Mouse (Mus musculus): ENCODE measurements around the gene Adamts16. TPM values are rescaled to one million over a fixed set of nuclear protein-coding genes. Genes with fewer than 3 reads are reported as not detected.

Gene Adamts16
- polyA plus RNA-seq, 1 experiment, result 0.04 TPM

- TF ChIP-seq POLR2A (IDR thresholded peaks at IDR 0.05; ENCODE audit: borderline replicate concordance, extremely low read depth, low read depth, low read length) (no peak), CTCF (IDR thresholded peaks at IDR 0.05; ENCODE audit: insufficient read depth, low read length) (no peak)
- Histone ChIP-seq H3K4me3 (replicated peaks; ENCODE audit: extremely low read depth, low read depth, low read length) (no peak overlapping the region), H3K4me1 (ENCODE audit: control insufficient read depth, insufficient read depth, low read length) (no peaks in the 10 kb centered on the region)
- 72% methylated on average over 3 of the region's 3 CpGs for WGBS
- no peak for DNase-seq
Measured at GRCm38 (mm10) chr13:70871049-70871448, 29.4 kb upstream of the Adamts16 start.

GRCm38 (mm10) chr13:70866971-70867625, 25.5 kb upstream of the Adamts16 start:
- TF ChIP-seq POLR2A (IDR thresholded peaks at IDR 0.05; ENCODE audit: borderline replicate concordance, extremely low read depth, low read depth, low read length), result no peak
- TF ChIP-seq CTCF (IDR thresholded peaks at IDR 0.05; ENCODE audit: insufficient read depth, low read length), result no peak
- Histone ChIP-seq H3K4me1 (ENCODE audit: control insufficient read depth, insufficient read depth, low read length) (no peaks in the 10 kb centered on the region), H3K4me3 (replicated peaks; ENCODE audit: extremely low read depth, low read depth, low read length) (no peak overlapping the region)
- DNase-seq, result no peak
- 87% methylated on average over 11 of the region's 11 CpGs for WGBS

- TF ChIP-seq POLR2A (IDR thresholded peaks at IDR 0.05; ENCODE audit: borderline replicate concordance, extremely low read depth, low read depth, low read length) (no peak), CTCF (IDR thresholded peaks at IDR 0.05; ENCODE audit: insufficient read depth, low read length) (no peak)
- no peaks in the 10 kb centered on the region for H3K4me1 ChIP-seq (ENCODE audit: control insufficient read depth, insufficient read depth, low read length)
- 81% methylated on average over 5 of the region's 5 CpGs for WGBS
- no peak overlapping the region for H3K4me3 ChIP-seq (replicated peaks; ENCODE audit: extremely low read depth, low read depth, low read length)
- no peak for DNase-seq
Measured at GRCm38 (mm10) chr13:70865867-70866266, 24.3 kb upstream of the Adamts16 start.

GRCm38 (mm10) chr13:70862162-70862908, 20.7 kb upstream of the Adamts16 start:
- 48% methylated on average over 6 of the region's 8 CpGs for WGBS
- no peak overlapping the region for H3K4me3 ChIP-seq (replicated peaks; ENCODE audit: extremely low read depth, low read depth, low read length)
- TF ChIP-seq CTCF (IDR thresholded peaks at IDR 0.05; ENCODE audit: insufficient read depth, low read length) (no peak), POLR2A (IDR thresholded peaks at IDR 0.05; ENCODE audit: borderline replicate concordance, extremely low read depth, low read depth, low read length) (no peak)
- no peak for DNase-seq
- H3K4me1 ChIP-seq (ENCODE audit: control insufficient read depth, insufficient read depth, low read length), result no peaks in the 10 kb centered on the region

GRCm38 (mm10) chr13:70853601-70854000, 12.0 kb upstream of the Adamts16 start:
- Histone ChIP-seq H3K4me3 (replicated peaks; ENCODE audit: extremely low read depth, low read depth, low read length) (no peak overlapping the region), H3K4me1 (ENCODE audit: control insufficient read depth, insufficient read depth, low read length) (no peaks in the 10 kb centered on the region)
- no peak for DNase-seq
- TF ChIP-seq CTCF (IDR thresholded peaks at IDR 0.05; ENCODE audit: insufficient read depth, low read length) (no peak), POLR2A (IDR thresholded peaks at IDR 0.05; ENCODE audit: borderline replicate concordance, extremely low read depth, low read depth, low read length) (no peak)

GRCm38 (mm10) chr13:70846933-70847332, 5.3 kb upstream of the Adamts16 start:
- no peak for TF ChIP-seq POLR2A (IDR thresholded peaks at IDR 0.05; ENCODE audit: borderline replicate concordance, extremely low read depth, low read depth, low read length)
- TF ChIP-seq CTCF (IDR thresholded peaks at IDR 0.05; ENCODE audit: insufficient read depth, low read length), result no peak
- DNase-seq, result no peak
- H3K4me3 ChIP-seq (replicated peaks; ENCODE audit: extremely low read depth, low read depth, low read length), result no peak overlapping the region
- WGBS, result 43% methylated on average over 2 of the region's 2 CpGs
- no peaks in the 10 kb centered on the region for H3K4me1 ChIP-seq (ENCODE audit: control insufficient read depth, insufficient read depth, low read length)

GRCm38 (mm10) chr13:70845526-70845925, 3.9 kb upstream of the Adamts16 start:
- WGBS, result 85% methylated on average over 7 of the region's 7 CpGs
- DNase-seq, result no peak
- TF ChIP-seq CTCF (IDR thresholded peaks at IDR 0.05; ENCODE audit: insufficient read depth, low read length) (no peak), POLR2A (IDR thresholded peaks at IDR 0.05; ENCODE audit: borderline replicate concordance, extremely low read depth, low read depth, low read length) (no peak)
- Histone ChIP-seq H3K4me1 (ENCODE audit: control insufficient read depth, insufficient read depth, low read length) (no peaks in the 10 kb centered on the region), H3K4me3 (replicated peaks; ENCODE audit: extremely low read depth, low read depth, low read length) (no peak overlapping the region)

- WGBS, result 54% methylated on average over 4 of the region's 4 CpGs
- Histone ChIP-seq H3K4me1 (ENCODE audit: control insufficient read depth, insufficient read depth, low read length) (no peaks in the 10 kb centered on the region), H3K4me3 (replicated peaks; ENCODE audit: extremely low read depth, low read depth, low read length) (no peak overlapping the region)
- DNase-seq, result no peak
- TF ChIP-seq POLR2A (IDR thresholded peaks at IDR 0.05; ENCODE audit: borderline replicate concordance, extremely low read depth, low read depth, low read length) (no peak), CTCF (IDR thresholded peaks at IDR 0.05; ENCODE audit: insufficient read depth, low read length) (no peak)
Measured at GRCm38 (mm10) chr13:70842126-70842525, 515 bp upstream of the Adamts16 start.

GRCm38 (mm10) chr13:70840161-70840560, 1.4 kb downstream of the Adamts16 start:
- Histone ChIP-seq H3K4me1 (ENCODE audit: control insufficient read depth, insufficient read depth, low read length) (no peaks in the 10 kb centered on the region), H3K4me3 (replicated peaks; ENCODE audit: extremely low read depth, low read depth, low read length) (no peak overlapping the region)
- TF ChIP-seq POLR2A (IDR thresholded peaks at IDR 0.05; ENCODE audit: borderline replicate concordance, extremely low read depth, low read depth, low read length) (no peak), CTCF (IDR thresholded peaks at IDR 0.05; ENCODE audit: insufficient read depth, low read length) (peak; percentile 70)
- peak; percentile 36 for DNase-seq
- 6% methylated on average over 6 of the region's 6 CpGs for WGBS

- no peak overlapping the region for H3K4me3 ChIP-seq (replicated peaks; ENCODE audit: extremely low read depth, low read depth, low read length)
- H3K4me1 ChIP-seq (ENCODE audit: control insufficient read depth, insufficient read depth, low read length), result no peaks in the 10 kb centered on the region
- DNase-seq, result no peak
- TF ChIP-seq CTCF (IDR thresholded peaks at IDR 0.05; ENCODE audit: insufficient read depth, low read length), result no peak
- no peak for TF ChIP-seq POLR2A (IDR thresholded peaks at IDR 0.05; ENCODE audit: borderline replicate concordance, extremely low read depth, low read depth, low read length)
- WGBS, result 56% methylated on average over 5 of the region's 5 CpGs
Measured at GRCm38 (mm10) chr13:70837571-70837970, 4.0 kb downstream of the Adamts16 start.
